Mouse (Mus musculus): ENCODE results near the gene Gm27021.

DNA sequence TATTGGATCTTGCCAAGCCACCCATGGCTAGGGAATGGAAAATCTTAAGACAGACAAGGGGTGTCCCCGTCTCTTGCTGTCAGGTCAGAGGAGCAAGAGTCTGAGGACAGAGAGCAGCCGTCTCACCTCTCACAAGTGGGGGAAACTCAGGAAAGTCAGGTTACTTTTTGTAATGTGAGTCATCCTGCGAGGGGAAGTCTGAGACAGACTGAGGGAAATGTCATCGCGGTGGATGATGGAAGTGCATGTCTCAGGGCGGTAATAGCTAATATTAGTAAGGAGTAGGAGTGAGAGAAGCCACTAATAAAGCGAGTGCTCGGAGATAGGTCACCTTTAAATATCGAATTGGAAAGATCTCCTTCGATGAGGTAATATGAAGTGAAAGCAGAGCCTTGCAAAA, 41.3 kb upstream of the Gm27021 start:
- no peak for TF ChIP-seq CTCF (conservative IDR thresholded peaks at IDR 0.05; ENCODE audit: low read length)
- no peak for TF ChIP-seq POU5F1 (IDR thresholded peaks at IDR 0.05; ENCODE audit: borderline replicate concordance, low read length)
- no peak for TF ChIP-seq NANOG (IDR thresholded peaks at IDR 0.05; ENCODE audit: borderline replicate concordance, low read length)
